Mouse (Mus musculus): ENCODE data around the gene Chl1.

Gene Chl1

GRCm38 (mm10) chr6:103665677-103666316, 155.4 kb downstream of the Chl1 start:
- DNase-seq (ENCODE audit: low spot score): no peak

- no peak for DNase-seq (ENCODE audit: low spot score)
These were observed 162.7 kb downstream of the Chl1 start for GRCm38 (mm10) chr6:103673111-103673510.

- peak; percentile 38 for DNase-seq (ENCODE audit: low spot score)
These were observed 163.9 kb downstream of the Chl1 start for GRCm38 (mm10) chr6:103674332-103674731.

- DNase-seq (ENCODE audit: low spot score): no peak
These were observed 164.8 kb downstream of the Chl1 start for GRCm38 (mm10) chr6:103675145-103675544.

GRCm38 (mm10) chr6:103676664-103677063, 166.3 kb downstream of the Chl1 start:
- DNase-seq (ENCODE audit: low spot score): no peak

GRCm38 (mm10) chr6:103677072-103677471, 166.7 kb downstream of the Chl1 start:
- no peak for DNase-seq (ENCODE audit: low spot score)

DNA sequence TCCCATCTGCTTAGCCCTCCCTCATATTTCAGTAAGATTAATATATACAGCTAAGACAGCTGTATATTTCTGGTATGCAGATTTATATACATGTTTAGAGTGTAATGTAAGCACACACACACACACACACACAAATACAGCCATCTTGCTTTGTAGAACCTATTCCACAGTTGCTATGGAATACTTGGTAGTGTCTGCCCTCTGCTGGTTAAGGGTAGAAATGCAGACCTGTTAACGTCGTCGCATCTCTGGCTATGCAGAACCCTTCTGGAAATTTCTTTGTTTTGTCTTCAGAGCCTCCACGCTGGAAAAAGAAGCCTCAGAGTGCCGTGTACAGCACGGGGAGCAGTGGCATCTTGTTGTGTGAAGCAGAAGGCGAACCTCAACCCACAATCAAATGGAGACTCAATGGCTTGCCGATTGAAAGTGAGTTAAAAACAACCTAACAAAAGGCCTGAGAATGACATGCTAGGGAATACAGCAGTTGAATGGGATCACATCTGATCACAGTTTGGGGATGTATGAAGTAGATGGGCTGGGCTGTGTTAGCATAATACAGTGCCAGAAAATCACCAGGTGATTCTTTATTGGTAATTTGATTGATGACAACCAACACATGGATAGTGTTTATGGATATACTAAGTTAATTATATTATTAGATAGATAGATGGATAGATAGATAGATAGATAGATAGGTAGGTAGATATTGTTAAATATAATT, 172.6 kb downstream of the Chl1 start:
- peak; percentile 46 for DNase-seq (ENCODE audit: low spot score)

DNA sequence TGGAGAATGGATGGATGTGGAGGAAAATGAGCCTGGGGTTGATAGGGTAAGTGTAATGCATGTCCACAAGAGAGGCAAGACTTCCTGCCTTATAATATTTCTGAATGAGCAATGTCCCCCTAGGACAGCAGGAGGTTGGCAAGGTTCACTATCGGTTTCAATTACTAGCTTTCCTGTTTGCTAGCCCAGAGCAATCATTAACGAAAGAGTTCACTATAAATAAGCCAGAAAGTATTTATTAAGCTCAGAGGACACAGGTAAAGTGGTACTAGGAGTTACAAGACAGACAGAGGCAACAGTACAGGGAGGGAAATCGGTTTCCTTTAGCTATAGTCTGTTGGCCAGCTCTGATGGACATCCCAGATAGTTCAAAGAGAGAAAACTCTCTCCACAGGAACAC, 182.1 kb downstream of the Chl1 start:
- DNase-seq (ENCODE audit: low spot score): no peak

DNA sequence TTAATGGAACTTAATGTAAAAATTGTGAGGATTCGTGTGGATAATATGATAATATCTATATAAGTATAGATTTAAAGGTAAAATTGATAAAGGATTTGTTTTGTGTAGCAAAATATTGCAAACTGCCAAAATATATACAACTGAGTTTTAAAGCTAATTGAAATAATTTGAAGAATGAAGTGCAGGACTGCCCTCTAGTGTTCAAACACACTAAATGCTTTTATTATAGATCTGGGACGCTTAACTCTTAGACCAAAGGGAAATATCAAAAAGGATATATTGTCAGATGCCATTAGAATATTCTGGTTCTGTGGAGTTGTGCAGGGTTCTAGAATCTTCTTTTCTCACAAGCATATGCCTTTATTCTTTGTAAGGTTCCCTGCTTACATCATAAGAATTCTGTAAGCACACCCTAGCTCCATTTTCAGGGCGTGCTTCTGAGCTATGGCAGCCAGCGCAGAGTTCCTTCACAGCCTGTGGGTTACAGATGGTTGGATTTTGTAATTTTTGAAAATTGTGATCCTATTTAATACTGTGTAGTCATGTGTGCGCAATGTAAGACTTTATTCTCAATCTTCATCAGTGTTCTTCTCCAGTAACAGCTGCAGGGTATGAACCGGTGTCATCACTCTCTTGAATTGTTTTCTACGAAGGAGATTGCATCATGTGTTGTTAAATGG, 187.1 kb downstream of the Chl1 start:
- no peak for DNase-seq (ENCODE audit: low spot score)

- DNase-seq (ENCODE audit: low spot score): no peak
These were observed 189.1 kb downstream of the Chl1 start for GRCm38 (mm10) chr6:103699482-103699881.

DNA sequence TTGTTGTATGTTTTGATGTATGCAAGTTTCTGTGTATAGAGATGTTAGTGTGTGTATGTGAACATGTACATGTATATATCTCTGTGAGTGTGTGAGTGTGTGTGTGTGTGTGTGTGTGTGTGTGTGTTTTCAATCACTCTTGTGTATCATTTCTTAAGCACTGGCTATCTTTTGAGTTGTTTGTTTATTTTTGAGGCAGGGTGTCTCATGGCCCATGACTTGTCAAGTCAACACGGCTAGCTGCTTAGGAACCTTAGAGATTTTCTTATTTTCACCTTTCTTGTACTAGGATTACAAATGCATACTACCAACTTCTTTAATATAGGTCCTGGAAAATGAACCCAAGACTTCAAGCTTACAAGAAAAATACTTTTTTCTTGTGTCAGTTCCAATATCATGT, 189.5 kb downstream of the Chl1 start:
- no peak for DNase-seq (ENCODE audit: low spot score)

GRCm38 (mm10) chr6:103700336-103700735, 189.9 kb downstream of the Chl1 start:
- no peak for DNase-seq (ENCODE audit: low spot score)

DNA sequence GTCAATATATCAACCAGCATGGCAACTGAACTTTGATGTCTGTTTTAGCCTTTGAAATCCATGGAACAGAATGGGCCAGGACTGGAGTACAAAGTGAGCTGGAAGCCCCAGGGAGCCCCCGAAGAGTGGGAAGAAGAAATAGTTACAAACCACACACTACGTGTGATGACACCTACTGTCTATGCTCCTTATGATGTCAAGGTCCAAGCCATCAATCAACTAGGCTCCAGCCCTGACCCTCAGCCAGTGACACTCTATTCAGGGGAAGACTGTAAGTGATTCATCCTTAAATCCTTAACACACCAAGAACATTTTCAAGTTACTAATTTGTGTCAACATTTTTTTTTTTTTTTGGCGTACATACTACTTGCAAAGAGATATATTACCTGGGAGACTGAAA, 196.0 kb downstream of the Chl1 start:
- DNase-seq (ENCODE audit: low spot score): no peak

DNA sequence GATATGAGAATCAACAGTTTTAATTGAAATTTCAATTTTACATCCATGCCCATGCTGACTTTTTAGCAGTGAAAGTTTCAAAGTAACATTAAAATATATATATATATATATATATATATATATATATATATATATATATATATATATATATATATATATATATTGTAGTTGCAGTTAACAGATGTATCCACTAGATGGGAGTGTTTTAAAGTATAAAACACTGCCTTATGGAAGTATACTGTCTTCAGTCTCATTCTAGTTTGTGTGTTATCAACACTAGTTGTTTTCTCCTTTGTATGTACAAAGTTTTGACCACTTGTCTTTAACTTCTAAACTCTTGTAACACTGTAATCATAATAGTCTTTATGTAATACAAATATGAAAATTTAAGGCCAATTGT, 228.9 kb downstream of the Chl1 start:
- DNase-seq (ENCODE audit: low spot score): no peak

DNA sequence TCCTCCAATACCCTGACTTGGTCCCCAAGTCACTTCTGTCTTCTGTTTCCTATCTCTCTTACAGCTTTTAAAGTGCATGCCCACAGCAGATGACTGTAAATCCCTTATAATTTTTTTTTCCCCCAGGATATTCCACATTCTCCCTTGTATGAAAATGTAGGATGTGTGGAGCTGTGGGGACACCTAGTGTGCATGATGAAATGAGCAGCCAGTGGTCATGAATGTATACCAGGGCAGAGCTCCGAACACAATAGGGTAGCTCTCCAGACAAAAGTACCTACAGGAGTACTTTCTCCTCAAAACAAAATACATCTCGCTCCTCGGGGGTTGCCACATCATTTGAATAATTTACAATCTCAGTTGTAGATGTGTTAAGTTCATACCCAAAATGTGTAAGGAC, 232.4 kb downstream of the Chl1 start:
- DNase-seq (ENCODE audit: low spot score): no peak

DNA sequence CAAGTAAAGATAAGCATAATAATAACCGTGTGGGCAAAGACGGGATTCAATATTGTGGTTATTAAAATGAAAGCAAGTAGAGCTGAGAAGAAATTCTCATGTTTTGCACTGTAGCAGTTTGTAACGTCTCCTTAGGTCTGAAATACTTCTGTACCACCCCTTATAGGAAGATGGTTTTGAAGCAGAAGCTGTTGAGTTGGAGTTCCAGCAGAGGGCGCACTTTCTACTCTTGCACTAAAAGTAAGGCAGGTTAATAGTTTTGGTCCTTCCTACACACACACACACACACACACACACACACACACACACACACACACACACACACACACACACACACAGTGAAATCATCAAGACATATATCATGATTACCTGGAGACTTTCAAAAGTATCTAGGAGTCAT, 235.7 kb downstream of the Chl1 start:
- peak; percentile 2 for DNase-seq (ENCODE audit: low spot score)

- no peak for DNase-seq (ENCODE audit: low spot score)
These were observed 238.9 kb downstream of the Chl1 start for GRCm38 (mm10) chr6:103749122-103749773.

- DNase-seq (ENCODE audit: low spot score): no peak
These were observed 243.5 kb downstream of the Chl1 start for GRCm38 (mm10) chr6:103753891-103754290.

GRCm38 (mm10) chr6:103766830-103767229, 256.4 kb downstream of the Chl1 start:
- no peak for DNase-seq (ENCODE audit: low spot score)

DNA sequence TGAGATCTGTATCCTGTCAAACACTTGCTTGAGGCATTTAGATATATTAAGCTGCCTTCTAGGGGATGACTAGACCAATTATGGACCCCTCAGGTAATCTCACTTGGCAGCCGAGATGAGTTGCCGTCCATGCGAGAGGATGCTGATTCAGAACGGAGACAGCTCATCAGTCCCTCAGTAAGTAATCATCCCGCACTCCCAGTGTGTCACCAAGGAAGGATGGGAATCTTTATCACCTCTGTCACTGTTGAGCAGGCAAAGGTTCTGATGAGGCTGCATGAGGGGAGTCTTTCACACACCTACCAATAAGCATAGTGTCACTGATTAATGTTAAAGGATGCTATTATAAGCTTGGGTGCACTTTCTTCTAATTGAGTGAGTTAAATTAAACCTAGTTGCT, 270.7 kb downstream of the Chl1 start:
- no peak for DNase-seq (ENCODE audit: low spot score)

DNA sequence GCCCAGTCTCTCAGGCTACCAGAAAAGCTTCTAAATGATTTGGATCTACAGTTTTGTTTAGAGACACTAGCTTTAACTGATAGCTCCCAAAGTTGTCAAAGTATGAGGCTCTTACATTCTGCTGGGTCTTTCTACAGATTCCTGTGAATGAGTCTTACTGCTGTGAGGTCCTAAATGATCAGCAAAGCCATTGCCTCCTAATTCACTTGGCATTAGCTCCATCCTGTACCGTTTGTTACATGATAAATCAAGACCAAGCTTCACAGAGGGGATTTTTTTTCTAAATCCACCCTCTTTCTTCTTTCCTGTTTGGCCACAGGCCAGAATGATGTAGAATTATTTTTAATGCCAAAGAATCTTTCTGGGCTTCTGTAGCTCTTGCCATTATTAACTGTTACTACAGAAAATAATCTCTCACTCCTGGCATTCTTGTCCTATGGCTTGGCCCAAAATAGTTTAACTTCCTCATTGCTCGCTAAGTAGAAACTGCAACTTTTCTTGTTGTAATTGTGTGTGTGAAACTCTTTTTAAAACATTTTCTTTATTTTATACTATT, 280.8 kb downstream of the Chl1 start:
- DNase-seq (ENCODE audit: low spot score): no peak

DNA sequence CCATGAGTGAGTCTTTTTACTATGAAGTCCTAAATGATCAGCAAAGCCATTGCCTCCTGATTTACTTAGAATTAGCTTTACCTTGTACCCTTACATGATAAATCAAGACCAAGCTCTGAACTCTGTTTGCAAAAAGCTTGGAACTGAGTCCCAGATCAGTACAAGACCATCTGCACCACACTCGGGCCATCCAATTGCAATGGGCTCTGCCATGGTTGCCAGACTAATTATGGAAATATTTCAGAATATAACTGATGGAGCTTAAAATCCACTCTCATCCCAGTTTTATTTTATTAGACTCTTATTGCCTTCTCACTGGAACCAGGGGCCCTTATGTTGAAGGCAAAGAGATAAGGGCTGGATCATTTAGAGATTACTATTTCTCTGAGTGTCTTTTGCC, 284.9 kb downstream of the Chl1 start:
- no peak for DNase-seq (ENCODE audit: low spot score)
